Mouse (Mus musculus): ENCODE measurements around the gene Zbp1. TPM values are rescaled to one million over a fixed set of nuclear protein-coding genes. Genes with fewer than 3 reads are reported as not detected.

Gene Zbp1
- polyA plus RNA-seq, 1 experiment, result 68.4 TPM

- H3K27ac ChIP-seq (ENCODE audit: insufficient read depth, low read depth, low read length), result no peak overlapping the region
- TF ChIP-seq POLR2A (IDR thresholded peaks at IDR 0.05; ENCODE audit: borderline replicate concordance, low read depth, low read length) (no peak), CTCF (IDR thresholded peaks at IDR 0.05; ENCODE audit: low read depth, low read length) (peak; percentile 54)
- H3K4me1 ChIP-seq (ENCODE audit: control insufficient read depth, insufficient read depth, low read length), result peaks cover 14% of the 10 kb centered on the region
- peak overlapping the region; percentile 35 for H3K4me3 ChIP-seq (ENCODE audit: insufficient read depth, low read length)
These were observed 682 bp upstream of the Zbp1 start for GRCm38 (mm10) chr2:173219256-173219954.

DNA sequence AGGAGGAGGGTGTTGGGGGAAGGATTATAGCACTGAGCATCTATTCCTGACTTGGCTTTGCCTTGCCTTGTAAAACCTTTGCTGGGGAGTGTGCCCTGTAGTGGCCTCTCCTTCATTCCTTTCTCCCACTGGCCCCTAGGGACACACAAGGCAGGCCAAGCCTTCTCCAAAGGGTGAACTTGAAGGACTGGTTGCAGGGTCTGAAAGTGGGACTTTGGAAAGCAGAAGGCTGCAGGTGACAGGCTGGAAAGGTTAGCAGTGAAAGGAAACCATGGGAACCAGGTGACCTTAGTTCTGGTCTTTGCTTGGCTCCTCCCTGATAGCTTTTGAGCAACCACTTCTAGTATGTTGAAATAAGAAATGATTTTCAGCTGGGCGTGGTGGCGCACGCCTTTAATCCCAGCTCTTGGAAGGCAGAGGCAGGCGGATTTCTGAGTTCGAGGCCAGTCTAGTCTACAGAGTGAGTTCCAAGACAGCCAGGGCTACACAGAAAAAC, 912 bp downstream of the Zbp1 start:
- TF ChIP-seq POLR2A (IDR thresholded peaks at IDR 0.05; ENCODE audit: borderline replicate concordance, low read depth, low read length), result no peak
- no peak for TF ChIP-seq CTCF (IDR thresholded peaks at IDR 0.05; ENCODE audit: low read depth, low read length)
- Histone ChIP-seq H3K4me1 (ENCODE audit: control insufficient read depth, insufficient read depth, low read length) (peaks cover 9% of the 10 kb centered on the region), H3K27ac (ENCODE audit: insufficient read depth, low read depth, low read length) (no peak overlapping the region), H3K4me3 (ENCODE audit: insufficient read depth, low read length) (no peak overlapping the region)

DNA sequence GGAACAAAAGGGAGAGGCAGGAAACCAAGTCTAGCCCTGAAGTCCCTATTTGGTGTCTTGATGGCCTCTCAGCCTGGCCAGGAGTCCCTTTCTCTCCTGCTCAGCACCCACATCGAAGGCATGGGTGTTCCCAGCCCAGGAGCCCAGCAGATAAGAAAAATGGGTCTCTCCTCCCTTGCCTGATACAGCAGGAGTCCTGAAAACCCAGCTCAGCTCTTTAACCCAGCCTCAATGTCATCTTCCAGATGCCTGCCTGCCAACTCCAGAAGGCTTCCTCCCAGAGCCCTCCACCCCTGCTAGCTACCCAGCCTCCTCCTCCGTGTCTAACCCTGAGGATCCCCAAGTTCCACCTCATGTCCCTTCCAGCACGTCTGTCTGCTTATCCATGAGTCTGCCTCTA, 1.5 kb downstream of the Zbp1 start:
- H3K4me3 ChIP-seq (ENCODE audit: insufficient read depth, low read length), result no peak overlapping the region
- no peak for TF ChIP-seq POLR2A (IDR thresholded peaks at IDR 0.05; ENCODE audit: borderline replicate concordance, low read depth, low read length)
- no peak for TF ChIP-seq CTCF (IDR thresholded peaks at IDR 0.05; ENCODE audit: low read depth, low read length)
- H3K4me1 ChIP-seq (ENCODE audit: control insufficient read depth, insufficient read depth, low read length), result peaks cover 9% of the 10 kb centered on the region
- H3K27ac ChIP-seq (ENCODE audit: insufficient read depth, low read depth, low read length), result no peak overlapping the region

GRCm38 (mm10) chr2:173216840-173217239, 1.9 kb downstream of the Zbp1 start:
- H3K4me3 ChIP-seq (ENCODE audit: insufficient read depth, low read length), result no peak overlapping the region
- no peak for TF ChIP-seq CTCF (IDR thresholded peaks at IDR 0.05; ENCODE audit: low read depth, low read length)
- no peak for TF ChIP-seq POLR2A (IDR thresholded peaks at IDR 0.05; ENCODE audit: borderline replicate concordance, low read depth, low read length)

GRCm38 (mm10) chr2:173212227-173212626, 6.5 kb downstream of the Zbp1 start:
- H3K4me3 ChIP-seq (ENCODE audit: insufficient read depth, low read length), result no peak overlapping the region
- no peak overlapping the region for H3K27ac ChIP-seq (ENCODE audit: insufficient read depth, low read depth, low read length)
- no peaks in the 10 kb centered on the region for H3K4me1 ChIP-seq (ENCODE audit: control insufficient read depth, insufficient read depth, low read length)
- TF ChIP-seq POLR2A (IDR thresholded peaks at IDR 0.05; ENCODE audit: borderline replicate concordance, low read depth, low read length), result no peak

More at GRCm38 (mm10) chr2:173216840-173217239, 1.9 kb downstream of the Zbp1 start:
- Histone ChIP-seq H3K27ac (ENCODE audit: insufficient read depth, low read depth, low read length) (no peak overlapping the region), H3K4me1 (ENCODE audit: control insufficient read depth, insufficient read depth, low read length) (peaks cover 9% of the 10 kb centered on the region)

DNA sequence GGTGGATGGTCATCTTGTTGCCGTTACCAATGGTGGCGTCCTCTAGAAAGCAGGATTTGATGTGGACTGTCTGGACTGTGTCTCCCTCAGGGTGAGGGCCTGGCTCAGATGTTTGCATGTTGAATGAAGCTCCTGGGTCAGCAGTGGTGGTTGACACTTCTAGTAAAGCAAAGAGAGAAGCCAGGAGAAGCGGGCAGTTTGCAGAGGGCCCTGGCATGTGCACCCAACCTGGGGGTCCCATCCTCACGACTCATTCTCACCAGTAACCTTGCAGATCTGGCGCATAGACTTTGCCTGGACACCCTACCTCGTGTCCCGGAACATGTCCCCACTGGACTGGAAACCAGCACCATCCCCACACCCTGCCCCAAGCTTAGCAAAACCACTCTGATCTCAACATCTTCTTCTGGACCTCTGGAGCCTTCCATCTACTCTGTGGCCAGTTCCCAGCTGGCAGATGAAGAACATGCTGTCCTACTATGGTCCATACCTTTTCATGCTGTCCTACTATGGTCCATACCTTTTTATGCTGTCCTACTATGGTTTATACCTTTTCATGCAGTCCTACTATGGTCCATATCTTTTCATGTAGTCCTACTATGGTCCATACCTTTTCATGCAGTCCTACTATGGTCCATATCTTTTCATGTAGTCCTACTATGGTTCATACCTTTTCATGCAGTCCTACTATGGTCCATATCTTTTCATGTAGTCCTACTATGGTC, 9.5 kb downstream of the Zbp1 start:
- no peaks in the 10 kb centered on the region for H3K4me1 ChIP-seq (ENCODE audit: control insufficient read depth, insufficient read depth, low read length)
- TF ChIP-seq POLR2A (IDR thresholded peaks at IDR 0.05; ENCODE audit: borderline replicate concordance, low read depth, low read length) (no peak), CTCF (IDR thresholded peaks at IDR 0.05; ENCODE audit: low read depth, low read length) (no peak)
- no peak overlapping the region for H3K27ac ChIP-seq (ENCODE audit: insufficient read depth, low read depth, low read length)
- no peak overlapping the region for H3K4me3 ChIP-seq (ENCODE audit: insufficient read depth, low read length)

DNA sequence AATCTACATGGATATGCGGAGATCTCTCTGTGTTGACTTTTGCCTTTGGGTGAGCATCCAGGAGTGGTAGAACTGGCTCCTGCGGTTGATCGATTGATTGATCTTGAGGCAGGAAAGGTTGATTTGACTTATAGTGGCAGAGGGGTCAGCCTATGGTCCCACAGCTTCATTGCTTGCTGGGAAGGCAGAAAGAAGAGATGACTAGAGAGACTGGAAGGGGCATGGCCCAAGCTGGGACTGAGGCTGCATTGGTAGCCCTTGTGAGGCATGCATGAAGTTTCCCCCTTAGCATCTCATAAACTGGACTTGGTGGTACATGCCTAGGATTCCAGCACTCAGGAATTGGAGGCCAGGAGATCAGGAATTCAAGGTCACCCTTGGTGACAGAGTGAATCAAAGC, 11.7 kb downstream of the Zbp1 start:
- TF ChIP-seq POLR2A (IDR thresholded peaks at IDR 0.05; ENCODE audit: borderline replicate concordance, low read depth, low read length) (no peak), CTCF (IDR thresholded peaks at IDR 0.05; ENCODE audit: low read depth, low read length) (no peak)
- no peak overlapping the region for H3K27ac ChIP-seq (ENCODE audit: insufficient read depth, low read depth, low read length)
- no peak overlapping the region for H3K4me3 ChIP-seq (ENCODE audit: insufficient read depth, low read length)
- H3K4me1 ChIP-seq (ENCODE audit: control insufficient read depth, insufficient read depth, low read length), result no peaks in the 10 kb centered on the region

DNA sequence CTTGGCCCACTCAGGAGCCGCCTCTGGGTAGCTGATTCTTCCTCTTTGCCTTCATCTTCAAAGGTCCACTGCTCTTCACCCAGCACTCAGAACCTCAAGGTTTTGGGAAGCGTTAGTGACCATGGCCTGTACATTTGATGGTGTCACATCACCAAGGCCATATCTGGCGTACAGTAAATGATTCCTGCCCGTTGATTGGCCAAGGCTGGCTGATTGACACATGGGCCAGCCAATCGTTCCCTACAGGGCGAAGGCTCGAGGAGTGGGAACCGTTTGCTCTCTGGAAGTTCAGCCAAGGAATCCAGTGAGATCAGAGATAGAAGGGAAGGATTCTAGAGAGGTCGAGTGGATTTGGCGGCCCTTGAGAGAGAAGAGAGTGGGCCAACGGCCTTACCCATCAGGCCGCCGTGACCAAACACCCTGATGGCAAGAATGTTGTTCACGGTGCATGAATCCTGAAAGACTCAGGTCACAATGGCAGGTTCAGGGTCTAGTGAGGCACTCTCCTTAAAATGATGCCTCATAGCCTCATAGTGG, 13.1 kb downstream of the Zbp1 start:
- Histone ChIP-seq H3K4me1 (ENCODE audit: control insufficient read depth, insufficient read depth, low read length) (no peaks in the 10 kb centered on the region), H3K4me3 (ENCODE audit: insufficient read depth, low read length) (no peak overlapping the region), H3K27ac (ENCODE audit: insufficient read depth, low read depth, low read length) (no peak overlapping the region)
- TF ChIP-seq CTCF (IDR thresholded peaks at IDR 0.05; ENCODE audit: low read depth, low read length), result no peak
- TF ChIP-seq POLR2A (IDR thresholded peaks at IDR 0.05; ENCODE audit: borderline replicate concordance, low read depth, low read length), result no peak

DNA sequence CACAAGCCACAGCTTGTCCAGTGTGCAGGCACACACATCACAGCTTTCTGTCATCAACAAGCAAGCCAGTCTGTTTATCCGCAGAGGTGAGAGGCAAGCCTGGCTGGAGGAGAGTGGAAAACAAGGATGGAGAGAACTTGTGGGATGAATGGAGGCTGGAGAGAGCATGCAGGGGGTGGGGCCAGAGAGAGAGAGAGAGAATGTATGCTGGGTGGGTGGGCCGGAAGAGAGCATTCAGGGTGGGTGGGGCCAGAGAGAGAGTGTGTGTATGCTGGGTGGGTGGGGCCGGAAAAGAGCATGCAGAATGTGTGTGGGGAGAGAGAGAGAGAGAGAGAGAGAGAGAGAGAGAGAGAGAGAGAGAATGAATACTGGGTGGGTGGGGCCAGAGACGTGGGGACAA, 14.1 kb downstream of the Zbp1 start:
- no peaks in the 10 kb centered on the region for H3K4me1 ChIP-seq (ENCODE audit: control insufficient read depth, insufficient read depth, low read length)
- H3K27ac ChIP-seq (ENCODE audit: insufficient read depth, low read depth, low read length), result no peak overlapping the region
- no peak overlapping the region for H3K4me3 ChIP-seq (ENCODE audit: insufficient read depth, low read length)
- no peak for TF ChIP-seq CTCF (IDR thresholded peaks at IDR 0.05; ENCODE audit: low read depth, low read length)
- no peak for TF ChIP-seq POLR2A (IDR thresholded peaks at IDR 0.05; ENCODE audit: borderline replicate concordance, low read depth, low read length)

GRCm38 (mm10) chr2:173203726-173204125, 15.0 kb downstream of the Zbp1 start:
- Histone ChIP-seq H3K27ac (ENCODE audit: insufficient read depth, low read depth, low read length) (no peak overlapping the region), H3K4me3 (ENCODE audit: insufficient read depth, low read length) (no peak overlapping the region), H3K4me1 (ENCODE audit: control insufficient read depth, insufficient read depth, low read length) (no peaks in the 10 kb centered on the region)
- TF ChIP-seq POLR2A (IDR thresholded peaks at IDR 0.05; ENCODE audit: borderline replicate concordance, low read depth, low read length) (no peak), CTCF (IDR thresholded peaks at IDR 0.05; ENCODE audit: low read depth, low read length) (no peak)

Data from bone marrow macrophage, adult 2 months (primary cell).